Mouse (Mus musculus) urinary bladder, postnatal 4 days (tissue): ENCODE results near the gene Zfp661.
"Not testable (repeated sequence)": the region's sequence is repeated elsewhere in the genome, so short reads cannot be mapped to it uniquely, and the experiment has no call there.

Experiments
- DNase-seq, 2 experiments: peaks; one replicate each; pipeline ENCODE4 v3.0.0; 2021 to 2022; ENCODE audit warnings: low spot score in 2 of 2

The Zfp661 gene

GRCm38 (mm10) chr2:127586694-127587513 is at the start of gene Zfp661, which contains the start of gene Mrps5:
TSS of gene Zfp661 (minus strand) at chr2:127587094.
TSS of gene Mrps5 (plus strand) at chr2:127587222.
- peak; percentile 80 to 84 for DNase-seq

- DNase-seq = no peak
Observed at GRCm38 (mm10) chr2:127635581-127635980, 48.7 kb upstream of the Zfp661 start.

GRCm38 (mm10) chr2:127632601-127633000 is 45.7 kb upstream of the Zfp661 start:
- no peak for DNase-seq

- DNase-seq = no peak
Observed at GRCm38 (mm10) chr2:127627990-127628570, 41.2 kb upstream of the Zfp661 start.

GRCm38 (mm10) chr2:127627354-127627753 is 40.5 kb upstream of the Zfp661 start:
- no peak for DNase-seq

- peak in 1 of 2 experiments; percentile 67 for DNase-seq
Observed at GRCm38 (mm10) chr2:127625659-127626058, 38.8 kb upstream of the Zfp661 start.

- DNase-seq = no peak
Observed at GRCm38 (mm10) chr2:127624786-127625185, 37.9 kb upstream of the Zfp661 start.

- no peak for DNase-seq
Observed at GRCm38 (mm10) chr2:127622065-127622464, 35.2 kb upstream of the Zfp661 start.

- no peak for DNase-seq
Observed at GRCm38 (mm10) chr2:127619311-127619710, 32.4 kb upstream of the Zfp661 start.

- no peak for DNase-seq
Observed at GRCm38 (mm10) chr2:127612288-127612687, 25.4 kb upstream of the Zfp661 start.

GRCm38 (mm10) chr2:127611386-127611785 is 24.5 kb upstream of the Zfp661 start:
- no peak for DNase-seq

- DNase-seq = no peak
Observed at GRCm38 (mm10) chr2:127608986-127609385, 22.1 kb upstream of the Zfp661 start.

GRCm38 (mm10) chr2:127608234-127608633 is 21.3 kb upstream of the Zfp661 start:
- no peak for DNase-seq

GRCm38 (mm10) chr2:127605203-127605602 is 18.3 kb upstream of the Zfp661 start:
- DNase-seq = no peak

- not testable (repeated sequence) for DNase-seq
Observed at GRCm38 (mm10) chr2:127603383-127603782, 16.5 kb upstream of the Zfp661 start.

GRCm38 (mm10) chr2:127590840-127591239 is 3.9 kb upstream of the Zfp661 start:
- DNase-seq = no peak

- DNase-seq = no peak
Observed at GRCm38 (mm10) chr2:127590204-127590603, 3.3 kb upstream of the Zfp661 start.

GRCm38 (mm10) chr2:127588897-127589296 is 2.0 kb upstream of the Zfp661 start:
- DNase-seq = no peak

GRCm38 (mm10) chr2:127587514-127587844 is 585 bp upstream of the Zfp661 start:
- DNase-seq = no peak

- DNase-seq = peak; percentile 85 to 91
Observed at GRCm38 (mm10) chr2:127584436-127584858, 2.4 kb downstream of the Zfp661 start.

GRCm38 (mm10) chr2:127573322-127573721 is 13.6 kb downstream of the Zfp661 start:
- no peak for DNase-seq

GRCm38 (mm10) chr2:127559070-127559966 is 27.6 kb downstream of the Zfp661 start:
- DNase-seq = peak; percentile 75 to 85
